Mouse (Mus musculus) brain, embryonic 14.5 days (tissue): ENCODE results near the gene Kat6b.

Source experiments
- CTCF ChIP-seq: fragments of 200-500 bp; IDR thresholded peaks from 2 replicates; pipeline ENCODE4 v1.5.1; 2012; ENCODE audit warnings: inconsistent platforms, mild to moderate bottlenecking, moderate library complexity, borderline replicate concordance; ENCODE audit not compliant: insufficient read depth, insufficient read length; ENCODE audit errors: extremely low read depth
- POLR2A ChIP-seq: fragments of 200-500 bp; IDR thresholded peaks from 2 replicates; pipeline ENCODE4 v1.6.1; 2012; ENCODE audit warnings: mild to moderate bottlenecking, inconsistent platforms, borderline replicate concordance; ENCODE audit not compliant: poor library complexity, insufficient read depth, insufficient read length, severe bottlenecking; ENCODE audit errors: extremely low read depth

GRCm38 (mm10) chr14:21558440-21559131, 77.4 kb downstream of the Kat6b start:
- TF ChIP-seq CTCF (no peak), POLR2A (no peak)
